Mouse (Mus musculus) forebrain, embryonic 12.5 days (tissue): ENCODE results near the gene Tbc1d16. TPM values are rescaled to one million over a fixed set of nuclear protein-coding genes. Genes with fewer than 3 reads are reported as not detected.
A peak's percentile ranks its signal among the peaks of the same experiment; 100 is the strongest.

Experiments used
- ATAC-seq: fragments of 200-750 bp; cut with Nextera tagmentation; 2 replicates; pipeline ENCODE4 v1.8.0; 2017; ENCODE audit warnings: moderate TSS enrichment; ENCODE audit not compliant: low FRiP score
- H3K27ac ChIP-seq: fragments of 300-500 bp; sonication (generic); 2 replicates; pipeline ENCODE4 v1.5.1; 2016; ENCODE audit warnings: mild to moderate bottlenecking
- H3K27me3 ChIP-seq: fragments of 300-500 bp; sonication (generic); 2 replicates; pipeline ENCODE4 v1.6.1; 2016; ENCODE audit warnings: mild to moderate bottlenecking
- H3K36me3 ChIP-seq: fragments of 300-500 bp; sonication (generic); replicated peaks from 2 replicates; pipeline ENCODE4 v1.6.1; 2016; ENCODE audit warnings: mild to moderate bottlenecking
- H3K4me1 ChIP-seq: fragments of 300-500 bp; sonication (generic); 2 replicates; pipeline ENCODE4 v1.6.1; 2016
- H3K4me2 ChIP-seq: fragments of 300-500 bp; sonication (generic); 2 replicates; pipeline ENCODE4 v1.6.1; 2016; ENCODE audit warnings: mild to moderate bottlenecking, moderate library complexity
- H3K4me3 ChIP-seq: fragments of 300-500 bp; sonication (generic); replicated peaks from 2 replicates; pipeline ENCODE4 v1.5.1; 2016; ENCODE audit warnings: mild to moderate bottlenecking
- H3K9ac ChIP-seq: fragments of 300-500 bp; sonication (generic); 2 replicates; pipeline ENCODE4 v1.6.1; 2016; ENCODE audit warnings: mild to moderate bottlenecking
- H3K9me3 ChIP-seq: fragments of 300-500 bp; sonication (generic); 2 replicates; pipeline ENCODE4 v1.6.1; 2016
- WGBS: fragments of 180-500 bp; shearing (Covaris S2); methylation state at CpG from one replicate; pipeline ENCODE4 v1.1.7; 2016; 5-methylcytosine and 5-hydroxymethylcytosine counted together
- polyA plus RNA-seq: library from polyadenylated mRNA; unstranded; fragments of >200 nt; fragmentation: Nextera tagmentation; extraction: Ambion mirVana; gene quantifications from 2 replicates; pipeline ENCODE4 v1.2.1, GENCODE M21; 2016

The Tbc1d16 gene
- polyA plus RNA-seq, 1 experiment from 2014 or later = 28.1 TPM

DNA sequence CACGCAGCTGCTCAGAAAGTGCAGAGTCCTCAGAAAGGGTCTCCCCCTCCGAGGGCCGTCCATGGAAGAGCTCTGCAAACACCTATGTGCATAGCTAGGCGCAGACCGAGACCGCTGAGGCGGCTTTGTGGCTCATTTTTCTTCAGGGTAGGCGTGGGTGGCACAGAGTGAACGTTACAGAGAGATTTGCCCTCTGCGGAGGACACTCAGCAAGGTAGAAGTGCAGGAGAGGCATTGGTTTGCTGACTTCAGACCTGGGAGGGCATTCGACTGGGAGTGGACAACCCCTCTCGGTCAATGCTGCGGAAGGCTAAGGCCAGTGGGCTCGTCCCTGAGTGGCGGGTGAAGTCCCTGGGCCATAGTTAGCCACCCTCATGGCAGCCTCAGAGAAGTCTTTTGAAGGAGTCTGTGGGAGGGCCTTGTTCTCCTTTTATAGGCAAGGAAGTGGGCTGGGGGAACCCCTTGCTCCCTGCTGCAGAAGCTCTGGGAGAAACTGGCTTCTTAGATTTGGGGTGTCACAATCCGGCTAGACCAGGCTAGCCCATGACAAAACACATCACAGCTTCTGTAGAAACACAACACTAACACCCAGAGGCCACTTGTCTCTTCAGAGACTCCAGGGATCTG is 84.8 kb downstream of the Tbc1d16 start:
- Histone ChIP-seq H3K9ac (no peak overlapping the region), H3K27ac (0 out of 2 replicates have a peak overlapping the region, but pooled peaks have one; percentile 31), H3K4me3 (no peak overlapping the region), H3K4me1 (peaks cover 18% of the 10 kb centered on the region), H3K4me2 (no peak overlapping the region), H3K9me3 (no peaks in the 10 kb centered on the region), H3K36me3 (peaks cover 17% of the 10 kb centered on the region), H3K27me3 (no peaks in the 10 kb centered on the region)
- no peak for ATAC-seq
- WGBS = 88% methylated on average over 16 of the region's 16 CpGs

DNA sequence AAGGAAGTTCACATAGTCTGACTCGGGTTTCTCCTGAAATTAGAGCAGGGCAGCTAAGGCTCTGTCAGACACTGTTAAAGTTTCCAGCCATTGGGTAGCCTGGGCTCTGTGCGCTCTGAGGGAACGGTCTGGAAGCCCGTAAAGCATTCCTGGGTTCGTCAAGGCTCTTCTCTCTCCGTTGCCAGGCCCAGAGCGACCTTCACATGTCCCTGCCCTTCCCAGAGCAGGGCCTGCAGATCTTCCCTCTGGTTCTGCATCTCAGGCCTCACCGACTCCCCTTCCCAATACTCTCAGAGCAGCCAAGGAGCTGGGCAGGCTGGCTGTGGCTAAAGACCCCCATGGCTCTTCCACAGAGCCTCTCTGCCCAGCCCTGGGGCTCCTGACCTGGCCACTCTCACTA is 85.7 kb downstream of the Tbc1d16 start:
- H3K4me2 ChIP-seq = no peak overlapping the region
- H3K27ac ChIP-seq = no peak overlapping the region
- peaks cover 8% of the 10 kb centered on the region for H3K36me3 ChIP-seq
- no peak for ATAC-seq
- no peaks in the 10 kb centered on the region for H3K9me3 ChIP-seq
- H3K4me1 ChIP-seq = peaks cover 18% of the 10 kb centered on the region
- WGBS = 94% methylated on average over 8 of the region's 8 CpGs
- 0 out of 2 replicates have a peak, but pooled peaks cover 3% of the 10 kb centered on the region for H3K27me3 ChIP-seq
- H3K9ac ChIP-seq = no peak overlapping the region
- no peak overlapping the region for H3K4me3 ChIP-seq

DNA sequence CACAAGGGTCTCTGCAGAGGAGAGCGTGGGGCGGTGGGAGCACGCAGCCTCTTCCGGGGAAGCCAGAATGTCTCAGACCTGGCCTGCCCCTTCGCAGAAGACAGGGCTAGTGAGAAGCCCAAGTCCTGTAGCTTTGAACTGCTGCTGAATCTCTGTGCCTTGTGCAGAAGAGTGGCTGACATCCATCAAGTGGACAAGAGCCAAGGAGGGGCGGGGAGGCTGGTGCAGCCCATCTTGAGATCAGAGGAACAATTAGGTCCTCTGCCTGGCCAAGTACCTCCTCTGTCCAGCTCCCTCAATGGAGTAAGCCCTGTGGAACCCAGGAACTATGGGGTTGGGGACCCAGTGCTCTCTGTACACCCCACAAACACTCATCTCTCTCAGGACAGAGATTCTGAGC is 89.3 kb downstream of the Tbc1d16 start:
- 89% methylated on average over 6 of the region's 6 CpGs for WGBS
- H3K9me3 ChIP-seq = no peaks in the 10 kb centered on the region
- H3K36me3 ChIP-seq = no peaks in the 10 kb centered on the region
- no peak overlapping the region for H3K4me3 ChIP-seq
- H3K27me3 ChIP-seq = peaks cover 3% of the 10 kb centered on the region; the same call in 1 of the 2 replicates
- H3K4me1 ChIP-seq = peaks cover 11% of the 10 kb centered on the region
- H3K9ac ChIP-seq = no peak overlapping the region
- H3K27ac ChIP-seq = no peak overlapping the region
- H3K4me2 ChIP-seq = no peak overlapping the region
- ATAC-seq = no peak

DNA sequence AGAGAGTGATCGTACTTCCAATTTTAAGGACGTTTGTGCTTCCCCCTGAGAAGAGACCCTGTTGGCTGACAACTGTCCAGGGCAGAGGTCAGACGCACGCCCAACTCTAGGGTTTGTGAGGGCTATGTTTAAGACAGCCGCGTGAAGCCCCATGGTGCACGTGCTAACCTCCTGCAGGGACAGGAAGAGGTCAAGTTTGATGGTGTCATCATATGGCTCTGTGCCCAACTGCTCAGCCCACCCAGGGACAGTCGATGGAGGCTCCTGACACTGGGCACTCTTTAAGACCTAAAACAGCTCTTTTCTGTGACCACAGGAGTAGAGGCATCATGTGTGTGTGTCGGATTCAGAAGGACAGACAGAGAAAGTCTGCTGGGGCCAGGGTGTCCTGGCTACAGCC is 90.1 kb downstream of the Tbc1d16 start:
- Histone ChIP-seq H3K27me3 (peaks cover 6% of the 10 kb centered on the region; the same call in 1 of the 2 replicates), H3K4me1 (peaks cover 15% of the 10 kb centered on the region), H3K4me3 (no peak overlapping the region), H3K4me2 (no peak overlapping the region), H3K27ac (no peak overlapping the region), H3K9me3 (no peaks in the 10 kb centered on the region), H3K9ac (no peak overlapping the region), H3K36me3 (no peaks in the 10 kb centered on the region)
- no peak for ATAC-seq
- 88% methylated on average over 9 of the region's 9 CpGs for WGBS

DNA sequence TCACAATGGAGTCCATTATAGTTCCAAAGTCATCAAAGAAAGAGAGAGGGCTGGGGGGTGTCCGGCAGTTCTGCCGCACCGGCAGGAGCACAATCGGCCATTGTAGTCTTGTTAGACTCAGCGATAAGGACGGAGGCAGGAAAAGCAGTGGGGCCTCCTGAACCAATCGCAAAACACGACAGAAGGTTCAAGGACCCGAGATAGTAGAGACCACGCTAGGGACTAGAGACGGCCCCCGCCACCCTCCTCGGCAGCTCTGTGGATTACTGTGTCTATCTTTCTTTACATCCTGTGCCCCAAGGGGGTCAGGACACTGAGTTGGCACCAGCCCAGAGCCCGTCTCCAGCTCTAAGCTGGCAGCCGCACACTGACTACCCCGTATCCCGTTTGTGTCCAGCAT is 93.7 kb downstream of the Tbc1d16 start:
- Histone ChIP-seq H3K27ac (no peak overlapping the region), H3K4me2 (peak overlapping the region; percentile 11), H3K36me3 (no peaks in the 10 kb centered on the region), H3K4me1 (peaks cover 27% of the 10 kb centered on the region), H3K4me3 (no peak overlapping the region), H3K27me3 (peaks cover 16% of the 10 kb centered on the region), H3K9me3 (no peaks in the 10 kb centered on the region), H3K9ac (no peak overlapping the region)
- WGBS = 25% methylated on average over 17 of the region's 17 CpGs
- ATAC-seq = no peak

DNA sequence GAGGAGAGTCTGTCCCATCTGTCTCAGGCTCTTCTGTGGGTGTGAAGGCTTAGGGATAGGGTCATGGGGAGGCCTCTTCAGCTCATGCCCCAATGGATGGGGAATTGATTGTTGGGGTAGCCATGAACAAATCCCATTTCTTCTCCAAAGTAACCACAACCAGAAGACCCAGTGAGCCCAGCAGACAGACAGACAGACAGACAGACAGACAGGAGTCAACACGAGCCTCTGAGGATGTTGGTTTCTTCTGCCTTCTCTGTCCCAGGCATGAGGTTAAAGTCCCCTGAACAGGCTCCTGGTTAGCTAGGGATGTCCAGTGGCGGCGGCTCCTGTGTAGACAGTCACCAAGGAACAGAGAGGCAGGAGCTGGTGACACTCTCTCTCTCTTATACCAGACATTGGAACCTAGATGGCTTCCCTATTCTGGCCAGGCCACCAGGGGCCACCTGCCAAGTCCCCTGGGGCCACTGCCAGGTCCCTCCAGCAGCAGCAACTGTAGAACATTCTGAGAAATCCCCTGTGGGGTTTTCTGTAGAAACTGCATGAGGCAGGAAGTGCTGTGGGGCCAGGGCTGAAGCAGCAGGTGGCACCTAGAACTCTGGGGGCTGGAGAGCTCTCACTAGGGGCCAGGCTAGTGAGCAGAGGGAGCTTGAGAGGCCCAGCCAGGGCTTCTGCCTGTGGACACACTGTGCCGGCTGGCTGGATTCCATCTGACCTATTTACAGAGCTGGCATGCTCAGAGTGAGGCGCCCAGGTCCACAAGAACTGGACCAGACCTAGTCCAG is 94.7 kb downstream of the Tbc1d16 start:
- 80% methylated on average over 5 of the region's 5 CpGs for WGBS
- no peaks in the 10 kb centered on the region for H3K36me3 ChIP-seq
- peaks cover 25% of the 10 kb centered on the region for H3K27me3 ChIP-seq
- H3K4me1 ChIP-seq = peaks cover 36% of the 10 kb centered on the region
- no peak overlapping the region for H3K9ac ChIP-seq
- no peak overlapping the region for H3K4me2 ChIP-seq
- no peak for ATAC-seq
- no peak overlapping the region for H3K4me3 ChIP-seq
- H3K9me3 ChIP-seq = no peaks in the 10 kb centered on the region
- no peak overlapping the region for H3K27ac ChIP-seq

DNA sequence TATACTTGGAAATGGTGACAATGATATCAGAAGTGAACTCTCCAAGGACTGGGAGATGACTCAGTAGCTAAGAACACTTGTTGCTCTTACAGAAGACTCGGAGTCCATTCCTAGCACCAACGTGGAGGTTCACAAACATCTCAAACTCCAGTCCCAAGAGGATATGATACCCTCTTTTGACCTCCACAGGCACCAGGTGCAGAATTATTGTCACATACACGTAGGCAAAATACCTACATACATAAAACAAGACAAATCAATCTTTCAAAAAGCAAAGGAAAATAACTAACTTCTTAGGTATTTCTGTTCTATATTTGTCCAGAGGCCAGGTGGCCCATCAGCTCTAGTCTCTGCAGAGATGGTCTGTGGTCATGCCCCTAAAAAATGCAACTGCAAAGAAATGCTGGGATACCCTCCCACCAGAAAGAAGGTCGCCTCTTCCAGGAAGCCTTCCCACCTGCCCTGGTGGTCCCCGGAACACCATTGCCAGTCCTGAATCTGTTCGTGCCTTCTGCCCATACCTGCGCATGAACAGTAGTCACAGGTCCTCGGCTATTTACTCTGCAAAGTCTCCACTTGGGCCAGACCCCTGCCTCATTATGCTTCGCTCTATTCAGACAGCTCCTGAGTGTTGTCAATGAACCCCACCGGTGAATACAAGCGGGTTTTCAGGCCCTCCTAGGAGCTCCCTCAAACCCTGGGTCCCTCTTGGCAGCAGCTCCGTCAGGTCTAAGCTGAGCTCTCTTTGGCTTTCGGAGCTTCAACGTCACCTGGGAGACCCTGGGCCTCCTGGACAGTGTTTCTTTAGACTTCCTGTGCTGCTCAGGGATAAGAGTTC is 95.9 kb downstream of the Tbc1d16 start:
- Histone ChIP-seq H3K27me3 (peaks cover 30% of the 10 kb centered on the region), H3K36me3 (no peaks in the 10 kb centered on the region), H3K9ac (no peak overlapping the region), H3K4me2 (no peak overlapping the region), H3K9me3 (no peaks in the 10 kb centered on the region), H3K4me1 (peaks cover 48% of the 10 kb centered on the region), H3K4me3 (no peak overlapping the region), H3K27ac (no peak overlapping the region)
- 77% methylated on average over 14 of the region's 14 CpGs for WGBS
- no peak for ATAC-seq

DNA sequence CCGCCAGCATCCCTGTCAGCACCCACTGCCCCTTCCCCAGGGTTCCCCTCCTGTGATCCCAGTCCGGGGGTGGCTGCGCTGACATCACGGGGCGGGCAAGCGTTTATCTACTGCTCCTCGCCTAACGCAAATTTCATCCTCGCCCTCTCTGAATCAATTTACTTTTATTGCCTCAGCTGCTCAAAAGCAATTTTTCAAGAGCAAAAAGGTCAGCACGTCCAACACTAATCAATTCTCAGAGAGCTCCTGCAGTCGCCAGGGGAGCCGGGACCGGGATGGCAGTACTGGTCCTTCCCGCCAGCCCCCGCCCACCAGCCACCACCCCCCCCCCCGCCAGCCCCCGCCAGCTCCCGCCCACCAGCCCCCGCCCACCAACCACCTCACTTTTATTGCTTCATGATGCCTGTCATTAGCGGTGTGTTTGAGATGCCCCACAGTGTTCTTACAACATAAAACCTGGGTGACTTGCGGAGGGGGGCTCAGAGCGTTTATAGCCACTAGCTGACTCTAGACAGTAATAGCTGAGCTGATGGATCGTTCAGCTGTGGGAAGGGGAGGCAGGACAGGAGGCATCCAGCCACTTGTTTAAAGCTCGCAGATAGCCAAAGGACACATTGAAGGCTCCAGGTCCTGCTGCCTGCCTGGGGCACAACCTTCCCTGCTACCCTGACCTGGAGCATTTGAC is 98.1 kb downstream of the Tbc1d16 start:
- H3K36me3 ChIP-seq = no peaks in the 10 kb centered on the region
- peak; percentile 49; the same call in 1 of the 2 replicates for ATAC-seq
- H3K4me1 ChIP-seq = peaks cover 66% of the 10 kb centered on the region
- H3K27me3 ChIP-seq = peaks cover 36% of the 10 kb centered on the region
- H3K9me3 ChIP-seq = no peaks in the 10 kb centered on the region
- H3K4me2 ChIP-seq = peak overlapping the region; percentile 35
- 22% methylated on average over 24 of the region's 24 CpGs for WGBS
- H3K27ac ChIP-seq = 0 out of 2 replicates have a peak overlapping the region, but pooled peaks have one; percentile 59
- 0 out of 2 replicates have a peak overlapping the region, but pooled peaks have one; percentile 27 for H3K9ac ChIP-seq
- H3K4me3 ChIP-seq = peak overlapping the region; percentile 13; the same call in 1 of the 2 replicates

DNA sequence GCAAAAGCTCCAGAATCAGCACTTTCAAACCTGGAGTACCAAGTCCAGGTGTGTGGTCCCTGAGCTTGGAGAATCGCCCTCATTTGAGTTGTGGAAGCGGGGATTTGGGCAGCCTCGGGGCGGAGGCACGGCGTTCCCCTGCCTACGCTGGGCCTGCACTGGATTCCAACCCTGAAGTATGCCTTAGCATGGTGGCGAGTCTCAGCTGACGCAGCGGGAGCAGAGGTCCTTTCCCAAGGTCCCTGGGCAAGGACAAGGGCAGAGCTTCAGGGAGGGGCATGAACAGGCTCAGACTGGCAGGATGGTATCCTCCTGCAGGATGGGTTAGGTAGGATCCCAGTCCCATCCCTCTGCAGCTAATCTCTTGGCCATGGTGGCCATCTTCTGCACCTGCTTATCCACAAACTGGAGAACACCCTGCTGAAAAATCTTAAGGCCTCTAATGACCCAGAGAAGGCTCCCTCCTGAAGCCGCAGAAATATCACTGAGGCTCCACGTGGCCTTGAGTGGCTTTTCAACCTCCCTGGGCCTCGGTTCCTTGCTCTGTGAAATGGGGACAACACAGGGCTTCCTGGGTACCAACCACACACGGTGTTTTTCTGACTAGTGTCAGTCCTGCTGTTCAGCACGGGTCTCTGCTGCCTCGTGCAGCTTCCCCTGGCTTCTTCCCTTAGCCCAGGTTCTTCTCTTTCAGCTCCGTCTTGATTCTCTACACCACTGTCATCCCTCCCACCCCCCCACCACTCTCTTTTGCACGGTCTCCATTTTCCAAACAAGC is 98.8 kb downstream of the Tbc1d16 start:
- Histone ChIP-seq H3K36me3 (no peaks in the 10 kb centered on the region), H3K4me1 (peaks cover 60% of the 10 kb centered on the region), H3K4me3 (peak overlapping the region; percentile 13; the same call in 1 of the 2 replicates), H3K4me2 (peak overlapping the region; percentile 35), H3K9me3 (no peaks in the 10 kb centered on the region), H3K27ac (0 out of 2 replicates have a peak overlapping the region, but pooled peaks have one; percentile 59), H3K9ac (peak overlapping the region; percentile 27; the same call in 1 of the 2 replicates), H3K27me3 (peaks cover 36% of the 10 kb centered on the region)
- ATAC-seq = no peak
- 50% methylated on average over 18 of the region's 18 CpGs for WGBS

DNA sequence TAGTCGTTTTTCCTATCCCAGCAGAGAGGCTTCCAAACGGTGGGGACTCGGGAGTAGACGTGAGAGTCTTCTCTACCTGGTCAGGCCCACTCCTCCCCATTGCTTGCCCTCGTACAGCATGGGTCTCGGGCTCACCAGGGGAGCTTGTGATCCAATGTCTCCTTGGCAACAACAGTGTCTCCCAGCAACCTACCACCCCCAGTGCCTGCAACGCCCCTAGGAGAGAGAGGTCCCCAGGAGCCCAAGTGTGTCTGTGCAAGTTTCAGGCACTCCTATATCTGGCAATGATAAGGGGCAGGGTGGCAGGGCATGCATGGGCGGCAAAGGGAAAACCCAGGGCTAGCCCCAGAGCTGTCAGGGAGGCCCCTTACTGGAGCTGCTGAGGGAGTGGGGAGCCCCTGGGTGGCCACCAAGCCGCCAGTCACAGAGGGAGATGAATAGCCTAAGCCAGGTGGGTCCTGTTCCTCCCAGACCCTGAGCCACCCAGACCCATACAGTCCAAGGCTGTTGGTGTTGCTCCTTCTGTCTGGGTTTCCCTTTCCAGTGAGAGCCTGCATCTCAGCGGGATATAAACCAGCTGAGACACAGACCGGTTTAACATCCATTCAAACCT is 99.5 kb downstream of the Tbc1d16 start:
- H3K4me1 ChIP-seq = peaks cover 53% of the 10 kb centered on the region
- no peak for ATAC-seq
- 44% methylated on average over 11 of the region's 11 CpGs for WGBS
- H3K4me2 ChIP-seq = no peak overlapping the region
- H3K27me3 ChIP-seq = peaks cover 36% of the 10 kb centered on the region
- H3K9ac ChIP-seq = peak overlapping the region; percentile 25
- H3K27ac ChIP-seq = no peak overlapping the region
- no peaks in the 10 kb centered on the region for H3K9me3 ChIP-seq
- H3K36me3 ChIP-seq = no peaks in the 10 kb centered on the region
- no peak overlapping the region for H3K4me3 ChIP-seq
